Mouse (Mus musculus) CD8-positive naive resting alpha-beta T cell, adult 57 days (primary cell): ENCODE results near the gene Spata20. TPM values are rescaled to one million over a fixed set of nuclear protein-coding genes. Genes with fewer than 3 reads are reported as not detected.

Source experiments
- total RNA-seq: library from RNA; stranded (reverse); gene quantifications from one replicate; pipeline ENCODE4 v1.2.4, GENCODE M21; 2023

Gene Spata20
- not detected for total RNA-seq

GRCm38 (mm10) chr11:94486001-94486400 lies at the start of gene Spata20:
Gene Spata20 (minus strand): TSS chr11:94486179.

GRCm38 (mm10) chr11:94521219-94521843 lies 35.4 kb upstream of the Spata20 start, which contains the start of gene Mycbpap:
Gene Mycbpap (minus strand): TSS chr11:94521742.

GRCm38 (mm10) chr11:94499661-94500152 lies 13.7 kb upstream of the Spata20 start, which contains the start of gene Epn3:
Gene Epn3 (minus strand): TSS chr11:94499974.

GRCm38 (mm10) chr11:94473707-94474543 lies 12.1 kb downstream of the Spata20 start, which contains the start of gene Cacna1g:
Gene Cacna1g (minus strand): TSS chr11:94474198.

Other genes starting within 250 kb of the Spata20 start
- 1.1 TPM for gene Wfikkn2, start 240.2 kb downstream of the Spata20 start, total RNA-seq
- gene Gm21885, start 204.3 kb downstream of the Spata20 start, total RNA-seq: not detected
- gene Luc7l3, start 164.2 kb downstream of the Spata20 start, total RNA-seq: 108 TPM
- gene Ankrd40, start 158.2 kb downstream of the Spata20 start, total RNA-seq: 49.0 TPM
- gene Abcc3, start 93.2 kb downstream of the Spata20 start, total RNA-seq: 4.5 TPM
- gene Cacna1g, start 12.0 kb downstream of the Spata20 start, total RNA-seq: not detected
- gene Epn3, start 13.8 kb upstream of the Spata20 start, total RNA-seq: not detected
- not detected for gene Mycbpap, start 35.6 kb upstream of the Spata20 start, total RNA-seq
- 5.4 TPM for gene Rsad1, start 63.1 kb upstream of the Spata20 start, total RNA-seq
- gene Chad, start 78.9 kb upstream of the Spata20 start, total RNA-seq: not detected
- 27.1 TPM for gene Acsf2, start 115.7 kb upstream of the Spata20 start, total RNA-seq
- 55.8 TPM for gene Lrrc59, start 143.6 kb upstream of the Spata20 start, total RNA-seq
- gene Mrpl27, start 167.6 kb upstream of the Spata20 start, total RNA-seq: 21.0 TPM
- 1.4 TPM for gene Eme1, start 167.8 kb upstream of the Spata20 start, total RNA-seq
- 42.7 TPM for gene Xylt2, start 191.3 kb upstream of the Spata20 start, total RNA-seq
- gene Gm11541, start 218.3 kb upstream of the Spata20 start, total RNA-seq: not detected